Mouse (Mus musculus): ENCODE results near the gene Noc2l.

- TF ChIP-seq CTCF (IDR thresholded peaks at IDR 0.05; ENCODE audit: low read depth) (no peak), EP300 (IDR thresholded peaks at IDR 0.05; ENCODE audit: low read depth) (peak; percentile 94)
These were observed 33.3 kb upstream of the Noc2l start for GRCm38 (mm10) chr4:156202462-156202893.
